Mouse (Mus musculus) liver, embryonic 12.5 days (tissue): ENCODE results near the gene Fgd3. TPM values are rescaled to one million over a fixed set of nuclear protein-coding genes. Genes with fewer than 3 reads are reported as not detected.
A peak's percentile ranks its signal among the peaks of the same experiment; 100 is the strongest.

ENCODE experiments used
- ATAC-seq: fragments of 200-750 bp; cut with Nextera tagmentation; 2 replicates; pipeline ENCODE4 v1.8.0; 2017; ENCODE audit warnings: moderate number of reproducible peaks, mild to moderate bottlenecking, moderate library complexity
- H3K27ac ChIP-seq: fragments of 300-500 bp; sonication (generic); 2 replicates; pipeline ENCODE4 v1.5.1; 2016; ENCODE audit warnings: mild to moderate bottlenecking
- H3K27me3 ChIP-seq: fragments of 300-500 bp; sonication (generic); replicated peaks from 2 replicates; pipeline ENCODE4 v1.6.1; 2016; ENCODE audit warnings: mild to moderate bottlenecking, moderate library complexity
- H3K36me3 ChIP-seq: fragments of 300-500 bp; sonication (generic); 2 replicates; pipeline ENCODE4 v1.6.1; 2016; ENCODE audit warnings: mild to moderate bottlenecking, moderate library complexity
- H3K4me1 ChIP-seq: fragments of 300-500 bp; sonication (generic); 2 replicates; pipeline ENCODE4 v1.6.1; 2016
- H3K4me2 ChIP-seq: fragments of 300-500 bp; sonication (generic); 2 replicates; pipeline ENCODE4 v1.6.1; 2016; ENCODE audit warnings: mild to moderate bottlenecking, moderate library complexity
- H3K4me3 ChIP-seq: fragments of 300-500 bp; sonication (generic); 2 replicates; pipeline ENCODE4 v1.5.1; 2016; ENCODE audit warnings: mild to moderate bottlenecking, moderate library complexity
- H3K9ac ChIP-seq: fragments of 300-500 bp; sonication (generic); 2 replicates; pipeline ENCODE4 v1.6.1; 2016; ENCODE audit warnings: mild to moderate bottlenecking, moderate library complexity
- H3K9me3 ChIP-seq: fragments of 300-500 bp; sonication (generic); replicated peaks from 2 replicates; pipeline ENCODE4 v1.6.1; 2016; ENCODE audit warnings: mild to moderate bottlenecking, moderate library complexity
- WGBS: fragments of 180-500 bp; shearing (Covaris S2); methylation state at CpG from one replicate; pipeline ENCODE4 v1.1.7; 2016; ENCODE audit not compliant: insufficient replicate concordance; 5-methylcytosine and 5-hydroxymethylcytosine counted together
- polyA plus RNA-seq: library from polyadenylated mRNA; unstranded; fragments of >200 nt; fragmentation: Nextera tagmentation; extraction: Ambion mirVana; gene quantifications from 2 replicates; pipeline ENCODE4 v1.2.1, GENCODE M21; 2016

Fgd3 gene
- polyA plus RNA-seq, 1 experiment from 2014 or later, result 0.32 TPM

GRCm38 (mm10) chr13:49242321-49243065 is 77.6 kb downstream of the Fgd3 start:
- ATAC-seq, result peak; percentile 84
- Histone ChIP-seq H3K9ac (peak overlapping the region; percentile 4; the same call in 1 of the 2 replicates), H3K36me3 (no peaks in the 10 kb centered on the region)

GRCm38 (mm10) chr13:49238737-49239136 is 81.4 kb downstream of the Fgd3 start:
- ATAC-seq, result no peak
- H3K36me3 ChIP-seq, result 0 out of 2 replicates have a peak, but pooled peaks cover 5% of the 10 kb centered on the region
- 81% methylated on average over 8 of the region's 8 CpGs for WGBS

More at GRCm38 (mm10) chr13:49242321-49243065, 77.6 kb downstream of the Fgd3 start:
- Histone ChIP-seq H3K4me1 (peaks cover 46% of the 10 kb centered on the region), H3K27ac (peak overlapping the region; percentile 70), H3K9me3 (no peaks in the 10 kb centered on the region), H3K4me3 (no peak overlapping the region), H3K27me3 (peaks cover 17% of the 10 kb centered on the region), H3K4me2 (peak overlapping the region; percentile 34)
- WGBS, result 22% methylated on average over 9 of the region's 9 CpGs

GRCm38 (mm10) chr13:49237617-49238016 is 82.5 kb downstream of the Fgd3 start:
- Histone ChIP-seq H3K4me3 (no peak overlapping the region), H3K27ac (no peak overlapping the region), H3K27me3 (no peaks in the 10 kb centered on the region), H3K9ac (no peak overlapping the region), H3K36me3 (0 out of 2 replicates have a peak, but pooled peaks cover 5% of the 10 kb centered on the region), H3K4me2 (no peak overlapping the region), H3K9me3 (no peaks in the 10 kb centered on the region), H3K4me1 (peaks cover 20% of the 10 kb centered on the region)
- no peak for ATAC-seq
- 75% methylated on average over 8 of the region's 8 CpGs for WGBS

More at GRCm38 (mm10) chr13:49238737-49239136, 81.4 kb downstream of the Fgd3 start:
- Histone ChIP-seq H3K27ac (no peak overlapping the region), H3K27me3 (no peaks in the 10 kb centered on the region), H3K4me1 (peaks cover 32% of the 10 kb centered on the region), H3K9ac (no peak overlapping the region), H3K4me3 (no peak overlapping the region), H3K4me2 (no peak overlapping the region), H3K9me3 (no peaks in the 10 kb centered on the region)

- Histone ChIP-seq H3K4me1 (no peaks in the 10 kb centered on the region), H3K9me3 (no peaks in the 10 kb centered on the region), H3K36me3 (0 out of 2 replicates have a peak, but pooled peaks cover 5% of the 10 kb centered on the region), H3K4me2 (no peak overlapping the region), H3K27me3 (no peaks in the 10 kb centered on the region), H3K9ac (no peak overlapping the region), H3K4me3 (no peak overlapping the region), H3K27ac (no peak overlapping the region)
- ATAC-seq, result no peak
- 78% methylated on average over 4 of the region's 4 CpGs for WGBS
These were observed 85.4 kb downstream of the Fgd3 start for GRCm38 (mm10) chr13:49234711-49235110.

- Histone ChIP-seq H3K27me3 (no peaks in the 10 kb centered on the region), H3K4me1 (no peaks in the 10 kb centered on the region), H3K4me2 (no peak overlapping the region), H3K9me3 (no peaks in the 10 kb centered on the region), H3K4me3 (no peak overlapping the region), H3K27ac (no peak overlapping the region), H3K9ac (no peak overlapping the region), H3K36me3 (0 out of 2 replicates have a peak, but pooled peaks cover 5% of the 10 kb centered on the region)
- WGBS, result 85% methylated on average over 8 of the region's 8 CpGs
- no peak for ATAC-seq
These were observed 86.1 kb downstream of the Fgd3 start for GRCm38 (mm10) chr13:49233792-49234572.

- Histone ChIP-seq H3K27ac (no peak overlapping the region), H3K4me1 (no peaks in the 10 kb centered on the region), H3K4me2 (no peak overlapping the region), H3K9ac (no peak overlapping the region), H3K27me3 (peaks cover 5% of the 10 kb centered on the region; the same call in 1 of the 2 replicates), H3K9me3 (no peaks in the 10 kb centered on the region), H3K36me3 (no peaks in the 10 kb centered on the region), H3K4me3 (no peak overlapping the region)
- 35% methylated on average over 4 of the region's 4 CpGs for WGBS
- no peak for ATAC-seq
These were observed 94.5 kb downstream of the Fgd3 start for GRCm38 (mm10) chr13:49225633-49226032.

- H3K36me3 ChIP-seq, result no peaks in the 10 kb centered on the region
- no peak overlapping the region for H3K27ac ChIP-seq
- H3K9me3 ChIP-seq, result no peaks in the 10 kb centered on the region
- H3K4me1 ChIP-seq, result no peaks in the 10 kb centered on the region
- H3K9ac ChIP-seq, result no peak overlapping the region
- WGBS, result 64% methylated on average over 3 of the region's 3 CpGs
- H3K27me3 ChIP-seq, result peaks cover 5% of the 10 kb centered on the region; the same call in 1 of the 2 replicates
- H3K4me3 ChIP-seq, result no peak overlapping the region
- no peak overlapping the region for H3K4me2 ChIP-seq
- no peak for ATAC-seq
These were observed 95.0 kb downstream of the Fgd3 start for GRCm38 (mm10) chr13:49225159-49225558.

GRCm38 (mm10) chr13:49224729-49225128 is 95.4 kb downstream of the Fgd3 start:
- no peaks in the 10 kb centered on the region for H3K36me3 ChIP-seq
- WGBS, result 34% methylated on average over 6 of the region's 6 CpGs
- H3K4me2 ChIP-seq, result no peak overlapping the region
- ATAC-seq, result no peak
- no peaks in the 10 kb centered on the region for H3K4me1 ChIP-seq
- H3K4me3 ChIP-seq, result no peak overlapping the region
- H3K27me3 ChIP-seq, result peaks cover 5% of the 10 kb centered on the region; the same call in 1 of the 2 replicates
- no peak overlapping the region for H3K27ac ChIP-seq
- H3K9me3 ChIP-seq, result no peaks in the 10 kb centered on the region
- no peak overlapping the region for H3K9ac ChIP-seq

GRCm38 (mm10) chr13:49224314-49224713 is 95.8 kb downstream of the Fgd3 start:
- H3K4me1 ChIP-seq, result no peaks in the 10 kb centered on the region
- no peak overlapping the region for H3K27ac ChIP-seq
- H3K4me3 ChIP-seq, result no peak overlapping the region
- peaks cover 5% of the 10 kb centered on the region; the same call in 1 of the 2 replicates for H3K27me3 ChIP-seq
- ATAC-seq, result no peak
- no peaks in the 10 kb centered on the region for H3K9me3 ChIP-seq
- no peak overlapping the region for H3K4me2 ChIP-seq
- no peaks in the 10 kb centered on the region for H3K36me3 ChIP-seq
- 32% methylated on average over 10 of the region's 10 CpGs for WGBS
- no peak overlapping the region for H3K9ac ChIP-seq

- H3K9me3 ChIP-seq, result no peaks in the 10 kb centered on the region
- 23% methylated on average over 5 of the region's 5 CpGs for WGBS
- peaks cover 10% of the 10 kb centered on the region for H3K27me3 ChIP-seq
- no peak overlapping the region for H3K9ac ChIP-seq
- no peak for ATAC-seq
- no peak overlapping the region for H3K4me2 ChIP-seq
- H3K4me3 ChIP-seq, result no peak overlapping the region
- peaks cover 12% of the 10 kb centered on the region for H3K4me1 ChIP-seq
- H3K36me3 ChIP-seq, result no peaks in the 10 kb centered on the region
- H3K27ac ChIP-seq, result no peak overlapping the region
These were observed 99.2 kb downstream of the Fgd3 start for GRCm38 (mm10) chr13:49220912-49221311.

- H3K27me3 ChIP-seq, result peaks cover 22% of the 10 kb centered on the region
- no peak overlapping the region for H3K27ac ChIP-seq
- no peak for ATAC-seq
- H3K4me2 ChIP-seq, result no peak overlapping the region
- H3K9me3 ChIP-seq, result no peaks in the 10 kb centered on the region
- H3K4me3 ChIP-seq, result no peak overlapping the region
- H3K4me1 ChIP-seq, result peaks cover 28% of the 10 kb centered on the region
- no peaks in the 10 kb centered on the region for H3K36me3 ChIP-seq
- H3K9ac ChIP-seq, result no peak overlapping the region
- 63% methylated on average over 4 of the region's 4 CpGs for WGBS
These were observed 100.7 kb downstream of the Fgd3 start for GRCm38 (mm10) chr13:49219367-49219766.

GRCm38 (mm10) chr13:49218651-49219050 is 101.5 kb downstream of the Fgd3 start:
- Histone ChIP-seq H3K4me1 (peaks cover 34% of the 10 kb centered on the region), H3K4me2 (no peak overlapping the region), H3K4me3 (no peak overlapping the region), H3K9me3 (no peaks in the 10 kb centered on the region), H3K9ac (no peak overlapping the region), H3K27me3 (peaks cover 24% of the 10 kb centered on the region), H3K27ac (no peak overlapping the region), H3K36me3 (no peaks in the 10 kb centered on the region)
- no peak for ATAC-seq
- WGBS, result 71% methylated on average over 3 of the region's 3 CpGs
